Mouse (Mus musculus): ENCODE results near the gene Cryba4.

DNA sequence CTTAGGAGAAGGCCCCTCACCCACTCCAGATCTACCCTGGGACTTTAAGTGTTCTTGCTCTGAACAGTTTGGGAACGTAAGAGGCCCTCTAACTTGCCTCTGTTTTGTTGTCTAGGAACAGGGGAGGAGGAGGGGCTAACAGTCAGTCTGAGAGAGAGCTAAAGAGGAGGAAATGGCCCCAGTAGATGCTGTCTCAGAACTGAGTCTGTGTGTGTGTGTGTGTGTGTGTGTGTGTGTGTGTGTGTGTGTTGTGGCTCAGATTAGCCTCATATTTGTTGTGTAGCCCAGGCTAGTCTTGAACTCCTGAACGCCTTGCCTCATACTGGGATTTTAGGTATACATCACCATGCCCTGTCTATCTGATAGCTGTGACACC lies 34.3 kb upstream of the Cryba4 start:
- TF ChIP-seq EP300 (IDR thresholded peaks at IDR 0.05) (no peak), CTCF (IDR thresholded peaks at IDR 0.05) (no peak)

Data from lung, postnatal 0 days (tissue).